Mouse (Mus musculus) urinary bladder, postnatal 4 days (tissue): Measurements from ENCODE around the gene Dnase2a.
A peak's percentile ranks its signal among the peaks of the same experiment; 100 is the strongest.
"Not testable (repeated sequence)": the region's sequence is repeated elsewhere in the genome, so short reads cannot be mapped to it uniquely, and the experiment has no call there.

Experiments
- DNase-seq, 2 experiments: peaks; one replicate each; pipeline ENCODE4 v3.0.0; 2021 to 2022; ENCODE audit warnings: low spot score in 2 of 2

The Dnase2a gene

DNA sequence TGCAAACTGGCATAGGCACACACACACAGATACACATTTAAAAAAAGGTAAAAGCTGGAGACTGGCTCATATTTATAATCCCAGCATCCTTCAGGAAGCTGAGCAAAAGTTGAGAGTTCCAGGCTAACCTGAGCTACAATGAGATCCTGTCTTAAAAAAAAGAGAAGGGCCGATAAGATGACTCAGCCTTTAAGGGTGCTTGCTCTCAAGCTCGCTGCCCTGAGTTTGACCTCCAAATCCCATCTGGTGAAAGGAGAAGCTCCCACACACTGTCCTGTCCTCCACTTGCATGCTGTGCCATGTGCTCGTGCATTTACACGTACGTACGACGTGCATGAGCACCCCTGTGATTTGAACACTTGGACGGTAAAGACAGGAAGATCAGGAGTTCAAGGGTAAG, 867 bp upstream of the Dnase2a start:
- no peak for DNase-seq

DNA sequence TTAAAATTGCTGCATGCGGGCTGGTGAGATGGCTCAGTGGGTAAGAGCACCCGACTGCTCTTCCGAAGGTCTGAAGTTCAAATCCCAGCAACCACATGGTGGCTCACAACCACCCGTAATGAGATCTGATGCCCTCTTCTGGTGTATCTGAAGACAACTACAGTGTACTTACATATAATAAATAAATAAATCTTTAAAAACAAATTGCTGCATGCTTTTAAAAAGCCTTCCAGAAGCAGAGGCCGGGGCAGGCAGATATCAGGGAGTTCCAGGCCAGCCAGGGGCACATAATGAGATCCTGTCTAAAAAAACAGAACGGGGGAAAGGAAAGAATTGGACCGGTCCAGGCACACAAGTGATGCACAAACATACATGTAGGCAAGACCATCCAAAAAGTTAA, 381 bp upstream of the Dnase2a start:
- not testable (repeated sequence) for DNase-seq

DNA sequence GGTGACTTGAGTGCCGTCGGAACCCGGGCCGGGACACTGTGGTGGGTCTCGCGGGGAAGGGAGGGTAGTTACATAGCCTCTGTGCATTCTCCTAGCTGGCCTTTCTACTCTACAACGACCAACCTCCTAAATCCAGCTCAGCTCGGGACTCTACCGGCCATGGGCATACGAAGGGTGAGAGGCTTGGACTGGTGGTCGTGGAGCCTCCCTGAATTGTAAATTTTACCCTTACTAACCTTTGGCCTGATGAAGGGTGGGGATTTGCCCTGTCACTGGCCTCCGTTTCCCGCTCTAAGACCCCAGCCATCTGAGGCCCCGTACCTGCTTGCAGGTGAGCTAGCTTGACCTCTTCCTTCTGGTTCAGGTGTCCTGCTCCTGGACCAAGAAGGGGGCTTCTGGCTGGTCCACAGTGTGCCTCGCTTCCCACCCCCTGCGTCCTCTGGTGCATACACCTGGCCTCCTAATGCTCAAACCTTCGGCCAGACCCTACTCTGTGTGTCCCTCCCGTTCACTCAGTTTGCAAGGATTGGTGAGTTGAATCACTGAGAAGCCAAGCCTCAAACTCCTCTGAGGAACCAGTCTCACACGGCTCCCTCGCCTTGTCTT, 905 bp downstream of the Dnase2a start:
- no peak for DNase-seq

DNA sequence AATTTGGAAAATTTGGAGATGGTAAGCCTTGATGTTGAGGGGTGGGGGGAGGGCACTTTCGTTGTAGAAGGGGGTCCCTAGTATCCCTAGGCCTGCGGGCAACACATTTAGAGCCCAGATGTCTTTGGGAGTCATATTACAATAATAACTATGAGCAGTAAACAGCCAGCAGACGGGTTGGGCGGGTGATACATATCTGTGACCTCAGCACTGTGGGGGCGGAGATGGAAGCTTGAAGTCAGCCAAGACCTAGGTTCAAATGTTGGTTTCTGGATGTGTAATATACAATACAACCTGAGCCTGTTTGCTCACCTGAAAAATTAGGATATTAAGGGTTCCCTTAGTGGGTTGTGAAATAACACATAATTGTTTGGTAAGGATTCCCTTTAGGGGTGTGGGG, 1.6 kb downstream of the Dnase2a start:
- DNase-seq: no peak

DNA sequence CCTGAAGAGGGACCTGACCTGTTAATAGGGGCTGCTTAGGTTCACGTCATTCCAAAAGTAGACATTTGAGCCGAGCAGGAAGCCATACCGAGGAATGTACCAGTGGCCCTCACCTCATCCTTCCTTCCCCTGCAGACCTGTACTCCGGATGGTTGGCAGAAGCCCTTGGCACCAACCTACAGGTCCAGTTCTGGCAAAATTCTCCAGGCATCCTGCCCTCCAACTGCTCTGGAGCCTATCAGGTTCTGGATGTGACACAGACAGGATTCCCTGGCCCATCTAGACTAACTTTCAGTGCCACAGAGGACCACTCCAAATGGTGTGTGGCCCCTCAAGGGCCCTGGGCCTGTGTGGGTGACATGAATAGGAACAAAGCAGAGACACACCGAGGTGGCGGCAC, 2.2 kb downstream of the Dnase2a start:
- no peak for DNase-seq

DNA sequence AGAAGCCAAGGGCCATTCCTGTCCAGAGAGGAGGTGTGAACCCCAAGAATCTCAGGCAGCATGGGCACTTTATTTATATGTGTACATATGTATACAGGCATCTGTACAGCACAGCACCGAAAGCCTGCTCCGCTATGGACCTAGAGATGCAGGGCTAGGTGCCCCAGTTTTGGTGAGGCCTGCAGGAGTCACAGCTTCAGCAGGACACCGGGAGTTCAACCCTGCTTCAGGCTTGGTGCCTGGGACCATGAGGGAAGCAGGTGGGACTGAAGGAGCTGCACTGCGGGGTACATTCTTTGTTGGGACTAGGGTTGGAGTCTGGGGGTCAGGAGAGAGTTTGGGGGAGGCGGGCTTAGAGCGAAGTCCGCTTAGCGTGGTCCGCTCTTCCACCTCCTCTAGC, 3.5 kb downstream of the Dnase2a start:
- no peak for DNase-seq

DNA sequence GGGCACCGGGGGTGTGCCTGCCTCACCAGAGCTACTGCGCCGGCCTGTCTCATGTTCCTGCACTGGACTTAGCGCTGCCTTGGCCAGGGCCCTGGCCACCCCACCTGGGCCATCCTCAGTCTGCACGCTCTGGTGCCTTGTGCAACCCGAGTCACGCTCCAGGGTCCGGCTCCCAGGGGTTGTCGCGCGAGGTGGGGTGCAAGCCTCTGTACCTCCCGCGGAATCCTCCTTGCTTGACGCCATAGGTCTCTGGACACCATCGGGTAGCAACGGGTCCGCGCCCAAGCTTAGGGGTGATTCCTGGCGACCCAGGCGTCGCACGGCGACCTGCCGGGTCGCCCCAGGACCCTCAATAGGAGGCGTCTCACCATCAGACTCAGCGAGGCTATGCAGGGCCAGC, 4.0 kb downstream of the Dnase2a start:
- DNase-seq: no peak

DNA sequence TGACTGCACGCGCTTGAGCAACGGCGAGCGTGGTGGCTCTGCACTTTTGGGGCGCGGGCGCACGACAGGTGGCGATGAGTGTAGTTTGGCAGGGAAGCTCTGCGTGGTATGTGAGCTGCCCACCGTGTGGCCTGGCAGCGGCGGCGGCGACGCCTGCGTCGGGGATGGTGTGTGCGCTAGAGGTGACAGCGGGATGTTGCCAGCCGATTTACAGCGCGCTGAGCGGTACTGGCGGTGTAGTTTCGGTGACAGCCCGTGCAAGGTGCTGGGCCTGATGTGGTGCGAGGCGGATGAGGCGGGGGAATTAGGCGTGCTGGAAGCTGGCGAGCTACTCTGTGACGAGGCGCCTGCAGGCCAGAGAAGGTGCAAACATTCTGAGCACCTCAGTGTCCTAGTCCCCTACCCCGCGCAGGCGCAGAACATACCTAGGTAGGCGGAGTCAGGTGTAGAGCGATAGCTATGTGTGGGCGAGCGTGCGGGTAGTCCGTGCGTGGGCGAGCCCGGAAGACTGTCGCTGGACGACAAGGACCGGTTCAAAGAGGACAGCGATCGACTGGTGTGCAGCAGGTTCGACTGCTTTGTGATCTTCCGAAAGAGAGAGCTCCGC, 4.6 kb downstream of the Dnase2a start:
- DNase-seq: peak in 1 of 2 experiments; percentile 64

DNA sequence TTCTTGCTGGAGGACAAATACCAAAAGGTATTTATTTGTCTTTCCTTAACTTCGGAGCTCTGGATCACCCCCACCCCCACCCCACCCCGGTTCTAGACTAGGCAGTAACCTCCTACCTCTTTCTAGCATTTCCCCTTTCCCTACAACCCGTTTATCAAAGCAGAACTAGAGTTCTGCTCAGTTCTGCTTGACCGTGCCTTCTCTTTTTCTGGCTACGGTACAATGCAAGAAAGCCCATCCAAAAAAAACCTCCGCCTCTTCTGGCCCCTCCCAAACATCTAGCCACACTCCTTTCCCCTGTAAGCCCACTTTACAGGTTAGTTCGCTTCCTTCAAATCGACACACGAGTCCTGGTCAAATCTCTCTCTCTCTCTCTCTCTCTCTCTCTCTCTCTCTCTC, 5.1 kb downstream of the Dnase2a start:
- no peak for DNase-seq

DNA sequence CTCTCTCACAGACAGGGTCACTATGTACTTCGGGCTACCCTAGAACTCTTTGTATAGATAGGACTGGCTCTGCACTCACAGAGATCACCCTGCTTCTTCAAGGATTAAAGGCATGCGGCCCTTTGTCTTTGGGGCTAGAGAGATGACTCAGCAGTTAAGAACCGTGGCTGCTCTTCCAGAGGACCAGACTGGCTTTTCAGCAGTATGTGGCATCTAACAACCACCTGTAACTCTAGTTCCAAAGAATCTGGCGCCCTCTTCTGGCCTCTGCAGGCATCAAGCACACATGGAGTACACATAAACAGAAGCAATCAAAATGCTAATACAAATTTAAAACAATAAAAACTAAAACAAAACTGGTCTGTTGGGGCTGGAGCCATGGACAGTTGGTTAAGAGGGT, 5.6 kb downstream of the Dnase2a start:
- DNase-seq: no peak

DNA sequence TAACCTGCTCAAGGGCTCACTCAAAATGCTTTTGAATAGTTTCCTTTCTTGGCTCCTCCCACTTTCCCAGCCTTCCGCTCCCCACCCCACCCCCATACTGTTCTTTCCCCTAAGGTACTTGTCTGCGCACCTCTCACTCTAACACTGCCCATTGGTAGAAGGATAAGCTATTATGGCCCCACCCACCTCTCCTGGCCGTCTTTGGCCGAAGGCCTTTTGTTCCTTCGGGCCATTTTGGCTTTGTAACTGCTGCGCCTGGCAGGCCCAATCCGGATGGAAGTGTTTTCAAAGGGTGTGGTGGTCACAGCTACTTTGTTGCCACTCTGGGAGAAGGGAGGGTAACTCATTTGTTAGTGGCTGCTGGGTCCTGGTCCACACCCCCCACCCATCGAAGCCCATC, 6.9 kb downstream of the Dnase2a start:
- DNase-seq: no peak

DNA sequence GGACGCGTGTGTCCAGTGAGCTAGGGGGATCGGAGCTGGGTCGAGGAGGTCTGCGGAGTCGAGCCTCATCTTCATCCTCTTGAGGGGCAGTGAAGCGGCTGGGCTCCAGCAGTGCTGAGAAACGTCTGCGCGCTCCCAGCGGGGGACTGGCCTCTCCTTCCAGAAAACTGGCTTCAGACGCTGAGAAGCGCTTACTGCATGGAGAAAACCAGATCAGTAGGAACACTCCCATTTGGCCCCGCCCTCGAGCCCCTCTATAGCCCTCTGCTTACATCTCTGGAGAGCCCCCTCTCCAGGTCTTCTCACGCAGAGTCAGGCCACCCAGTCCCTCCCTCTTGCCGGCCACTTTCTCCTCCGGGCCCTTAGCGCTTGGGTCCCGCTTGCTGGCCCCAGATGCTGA, 9.4 kb downstream of the Dnase2a start:
- DNase-seq: no peak

DNA sequence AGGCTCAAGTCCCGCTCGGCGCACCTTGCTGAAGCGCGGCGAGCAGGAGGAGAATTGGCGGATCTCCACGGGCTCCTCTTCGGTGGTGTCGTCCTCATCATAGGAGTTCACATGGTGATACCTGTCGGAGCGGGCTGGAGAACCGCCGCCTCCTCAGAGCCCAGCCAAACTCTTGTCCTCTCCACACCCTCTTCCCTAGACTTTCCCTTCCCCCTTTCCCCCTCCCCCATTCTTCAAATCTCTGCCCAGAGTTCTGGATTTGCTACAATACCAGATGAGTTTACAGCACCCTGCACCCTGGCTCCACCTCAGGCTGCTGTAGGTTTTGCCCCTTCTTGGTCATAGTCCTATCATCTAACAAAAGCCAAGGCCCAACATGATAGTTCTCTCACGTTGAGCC, 10.3 kb downstream of the Dnase2a start:
- DNase-seq: no peak

DNA sequence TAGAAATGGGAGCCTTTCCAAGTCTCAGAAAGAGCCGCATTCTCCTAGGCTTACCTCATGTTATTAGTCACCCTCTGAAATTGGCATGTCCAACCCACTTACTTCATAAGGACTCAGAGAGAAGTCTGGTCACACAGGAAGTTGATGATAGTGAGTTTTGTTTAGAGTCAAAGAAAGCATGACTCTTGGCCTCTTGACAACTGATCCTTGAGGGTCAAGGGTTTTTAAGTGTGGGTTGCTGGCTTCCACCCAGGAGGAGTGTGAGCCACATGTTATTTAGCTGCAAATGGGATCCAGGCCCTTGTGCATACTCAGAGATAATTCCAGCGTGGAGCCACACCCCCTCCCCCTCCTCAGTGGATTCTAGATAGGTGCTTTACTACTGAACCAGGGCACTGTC, 13.2 kb downstream of the Dnase2a start:
- DNase-seq: no peak

DNA sequence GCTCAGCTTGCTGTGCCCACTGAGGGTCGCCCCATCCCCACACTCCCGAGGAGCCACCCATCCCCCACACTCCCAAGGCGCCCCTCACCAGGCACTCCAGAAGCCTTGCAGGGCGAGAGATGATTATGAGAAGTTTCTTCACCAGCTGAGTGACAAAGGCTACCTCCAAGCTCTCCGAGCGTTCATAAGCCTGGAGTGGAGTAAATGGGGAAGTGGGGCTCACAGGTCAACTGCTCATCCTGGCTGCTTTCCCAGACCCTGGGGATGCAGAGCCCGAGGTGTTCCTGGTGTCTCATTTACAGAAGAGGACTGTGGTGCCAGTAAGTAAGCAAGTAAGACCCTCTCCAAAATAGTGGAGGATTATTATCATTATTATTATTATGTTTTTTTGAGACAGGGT, 17.2 kb downstream of the Dnase2a start:
- no peak for DNase-seq

DNA sequence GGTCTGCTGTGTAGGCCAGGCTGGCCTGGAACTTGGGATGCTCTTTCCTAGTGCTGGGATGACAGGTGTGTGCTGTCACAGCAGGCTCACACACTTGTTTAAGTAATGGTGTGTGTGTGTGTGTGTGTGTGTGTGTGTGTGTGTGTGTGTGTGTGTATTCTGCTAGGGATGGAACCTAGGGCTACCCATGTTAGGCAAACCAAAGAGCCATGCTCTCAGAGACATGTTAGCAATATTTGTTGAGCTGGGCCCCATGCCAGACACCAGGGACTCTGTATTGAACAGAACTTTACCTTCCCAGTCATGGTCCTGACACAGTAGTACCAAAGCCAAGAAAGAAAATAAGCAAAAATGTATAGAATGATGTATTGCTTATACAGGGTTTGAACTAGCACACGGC, 19.2 kb downstream of the Dnase2a start:
- no peak for DNase-seq

DNA sequence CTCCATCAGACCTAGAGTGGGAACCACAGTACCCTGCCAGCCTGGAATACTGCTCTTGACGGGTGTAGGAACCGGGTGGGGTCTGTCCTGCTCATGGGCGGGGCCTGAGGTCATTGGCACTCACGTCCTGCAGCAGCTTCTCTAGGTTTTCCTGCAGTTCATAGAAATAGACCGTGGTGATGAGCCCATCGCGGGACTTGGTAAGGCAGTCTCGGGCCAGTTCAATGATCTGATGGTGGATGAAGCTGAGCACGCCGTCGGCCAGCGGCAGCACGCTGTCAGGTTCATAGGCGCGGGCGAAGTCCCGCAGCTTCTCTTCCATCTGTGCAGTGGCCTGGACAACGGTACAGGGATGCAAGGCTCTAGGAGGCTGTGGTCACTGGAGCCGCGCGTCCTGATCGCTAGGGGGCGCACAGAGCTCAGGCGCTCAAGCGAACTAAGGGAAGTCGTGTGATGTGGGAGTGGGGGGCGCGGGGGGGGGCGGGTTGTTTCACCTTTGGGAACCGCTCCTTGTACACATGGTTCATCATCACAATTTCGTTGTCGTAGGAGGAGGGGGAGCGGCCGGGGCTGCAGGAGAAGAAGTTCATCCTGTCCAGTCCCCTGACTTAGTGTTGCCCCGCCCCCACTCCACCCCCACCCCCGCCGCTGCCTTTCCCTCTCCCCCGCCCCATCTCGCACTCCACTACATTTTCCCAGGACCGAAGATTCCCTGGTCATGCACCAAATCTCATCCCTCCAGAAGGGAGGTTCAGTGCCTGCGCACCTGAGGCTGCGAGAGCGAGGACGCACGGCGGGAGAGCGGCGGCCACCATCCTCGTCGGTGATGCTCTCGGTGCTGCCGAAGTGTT, 20.3 kb downstream of the Dnase2a start:
- DNase-seq: no peak

DNA sequence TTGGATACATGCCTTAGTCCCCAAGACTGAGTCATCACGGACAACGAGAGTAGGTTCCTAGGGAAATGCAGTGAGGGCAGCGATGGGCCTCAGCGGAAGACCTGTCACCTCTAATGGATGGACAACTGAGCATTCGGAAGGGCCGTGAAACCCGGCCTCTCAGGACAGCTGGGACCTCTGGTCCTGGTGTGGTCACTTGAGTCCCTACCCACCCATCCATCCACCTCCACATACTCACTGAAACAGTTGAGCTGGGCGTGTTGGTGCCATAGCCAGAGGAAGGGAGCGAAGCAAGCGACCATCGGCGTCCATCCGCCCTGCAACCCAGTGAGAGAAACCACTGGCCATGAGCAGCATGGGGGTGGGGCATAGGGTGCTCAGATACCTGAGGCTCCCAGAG, 22.2 kb downstream of the Dnase2a start:
- DNase-seq: no peak

DNA sequence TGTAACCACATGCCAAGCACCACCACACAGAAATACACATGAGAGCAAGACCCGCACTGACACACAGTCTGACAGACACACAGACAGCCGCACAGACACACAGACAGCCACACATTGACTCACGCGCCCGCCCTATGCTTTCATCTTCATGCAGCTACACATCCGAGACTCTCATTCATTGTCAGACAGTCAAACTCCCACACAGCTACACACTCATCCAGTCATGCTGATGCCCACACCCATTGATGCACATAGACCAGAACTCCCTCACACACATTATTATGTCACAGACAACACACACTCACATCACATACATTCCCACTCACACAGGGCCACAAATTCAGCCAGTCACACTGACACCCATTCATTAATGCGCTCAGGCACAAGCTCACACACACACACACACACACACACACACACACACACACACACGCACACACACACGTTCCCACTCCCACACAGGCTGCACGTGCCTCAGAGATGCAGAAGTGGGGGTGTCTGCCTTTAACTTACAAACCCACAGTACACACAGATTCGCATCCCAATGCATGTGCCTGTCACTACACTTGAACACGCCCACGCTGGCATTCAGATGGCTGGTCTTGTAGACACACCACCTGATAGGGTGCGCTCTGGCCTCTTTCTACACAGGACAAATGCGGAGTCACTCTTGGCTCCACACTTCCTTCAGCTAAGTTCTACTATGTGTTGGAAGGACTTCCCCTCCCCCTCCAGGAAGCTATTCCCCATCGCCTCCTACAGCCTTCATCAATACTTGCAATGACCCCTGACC, 25.6 kb downstream of the Dnase2a start:
- no peak for DNase-seq

DNA sequence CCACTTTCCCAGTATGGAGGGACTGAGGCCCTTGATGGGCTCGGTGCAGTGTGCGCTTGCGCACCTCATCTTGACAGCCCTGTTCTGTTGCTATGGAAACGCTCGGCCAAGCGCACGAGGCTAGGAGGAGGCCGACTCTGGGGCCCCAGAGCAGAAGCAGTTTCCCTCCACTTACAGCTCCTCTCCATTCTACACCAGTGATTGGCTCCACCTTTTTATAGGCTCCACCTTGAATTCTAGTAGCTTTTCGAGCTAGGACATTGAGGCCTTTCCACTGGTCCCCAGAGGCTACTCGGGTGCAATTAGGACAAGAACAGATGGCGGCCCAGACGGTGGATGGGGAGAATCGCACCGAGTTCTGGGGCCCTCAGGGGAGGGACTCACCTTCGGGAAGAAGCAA, 26.5 kb downstream of the Dnase2a start:
- DNase-seq: no peak

DNA sequence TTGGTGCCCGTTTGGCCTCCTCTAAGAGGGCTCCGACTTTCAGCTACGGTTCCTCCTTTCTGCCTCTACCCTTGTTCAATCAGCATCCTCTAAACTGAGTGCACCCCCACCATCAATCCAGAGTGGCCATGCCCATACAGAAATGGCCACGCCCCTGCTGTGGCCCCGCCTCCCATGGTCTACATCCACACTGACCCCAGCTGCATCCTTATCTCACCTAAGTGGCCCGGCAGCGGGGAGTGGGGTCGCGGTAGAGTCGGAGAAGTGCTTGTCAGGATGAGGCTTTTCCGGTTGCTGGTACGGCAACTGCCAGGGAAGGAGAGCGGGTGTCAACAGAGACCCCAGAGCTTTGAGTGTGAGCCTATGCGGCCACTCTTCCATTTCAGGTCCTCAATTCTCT, 27.1 kb downstream of the Dnase2a start:
- DNase-seq: no peak
